ENCODE assay signal across 16 mouse cellular contexts in the genomic region with DNA sequence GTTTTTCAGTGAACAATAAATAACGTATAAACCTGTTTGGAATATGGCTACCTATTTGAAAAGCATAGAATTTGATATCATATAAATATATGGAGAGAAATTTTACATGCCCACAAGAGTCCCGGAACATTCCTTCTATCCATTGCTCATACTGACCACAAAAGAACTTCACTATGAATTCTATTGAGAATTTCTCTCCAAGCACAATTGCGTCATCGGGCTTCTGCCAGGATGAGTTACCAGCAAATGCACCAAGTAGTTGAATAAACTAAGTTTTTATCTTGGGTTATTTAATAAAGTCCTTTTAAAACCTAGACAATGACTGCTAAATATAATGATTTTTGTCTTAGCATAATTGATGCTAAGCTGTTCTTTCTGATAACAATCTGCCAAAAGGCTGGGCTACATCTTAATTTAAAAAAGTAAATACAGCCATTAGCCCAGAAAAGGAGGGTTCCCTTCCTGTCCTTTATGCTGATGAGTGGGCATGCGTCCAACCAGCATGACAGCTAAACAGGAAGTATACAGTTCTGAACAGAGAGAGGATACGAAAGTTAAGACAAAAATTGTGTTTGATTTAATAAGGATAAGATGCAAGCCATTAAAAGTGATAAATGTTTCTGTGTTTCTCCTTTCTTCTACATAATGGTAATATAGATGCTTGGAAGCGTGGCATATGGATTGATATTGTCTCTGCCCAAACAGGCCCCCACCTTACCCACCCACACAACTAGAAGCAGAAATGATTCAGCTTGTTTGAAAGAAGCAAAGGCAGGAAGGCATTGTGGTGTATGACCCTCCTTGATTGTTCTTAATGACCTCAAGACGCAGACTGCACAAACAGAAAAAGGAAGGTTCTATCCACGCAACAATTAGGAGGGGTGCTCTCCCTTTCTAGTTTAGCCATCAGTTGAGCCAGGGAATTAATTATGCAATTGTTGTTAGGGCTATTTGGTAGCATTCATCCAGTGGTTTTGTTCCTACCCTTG. TPM values are rescaled to one million over a fixed set of nuclear protein-coding genes. Genes with fewer than 3 reads are reported as not detected.
DNase-seq lines count a peak whose midpoint lies in the region; ATAC-seq and TF ChIP-seq lines count a peak whose summit lies in the region.
"Had no signal": no experiment of that assay in that cellular context is flagged by ENCODE, and none has a peak within 500 bp of the region (broad histone marks: within the 10 kb centered on the region; RNA-seq: fewer than 3 reads in every experiment).

No protein-coding gene starts in this region.

- no peak overlapping the region for H3K27ac ChIP-seq in kidney, adult 2 months (ENCODE audit: insufficient read depth, low read depth, low read length)
- no peak overlapping the region for H3K27ac ChIP-seq in intestine, postnatal 0 days (ENCODE audit: low read depth, low read length)
- H3K27ac ChIP-seq: liver, embryonic 13.5 days; midbrain, embryonic 12.5 days; neural tube, embryonic 12.5 days had no signal

- no peak for ATAC-seq in erythroblast, adult 5-6 weeks (replicated peaks; ENCODE audit: low FRiP score, poor library complexity, severe bottlenecking)
- no peak for ATAC-seq in intestine, postnatal 0 days
- ATAC-seq: CD4-positive, CD25-positive, alpha-beta regulatory T cell, adult 4 months had no signal

- H3K9ac ChIP-seq in intestine, postnatal 0 days (ENCODE audit: low read depth, low read length), result no peak overlapping the region
- H3K9ac ChIP-seq: liver, embryonic 13.5 days; midbrain, embryonic 12.5 days; neural tube, embryonic 12.5 days had no signal

- H3K4me2 ChIP-seq in intestine, postnatal 0 days (replicated peaks; ENCODE audit: low read depth), result no peak overlapping the region
- H3K4me2 ChIP-seq: liver, embryonic 13.5 days; midbrain, embryonic 12.5 days; neural tube, embryonic 12.5 days had no signal

- H3K4me3 ChIP-seq in kidney, adult 2 months (ENCODE audit: insufficient read depth, low read depth, low read length), result no peak overlapping the region
- peak overlapping the region; percentile 70 for H3K4me3 ChIP-seq in E14TG2a.4 (replicated peaks; ENCODE audit: low read length)
- H3K4me3 ChIP-seq in intestine, postnatal 0 days (ENCODE audit: low read depth, low read length), result no peak overlapping the region
- H3K4me3 ChIP-seq: liver, embryonic 13.5 days; midbrain, embryonic 12.5 days; neural tube, embryonic 12.5 days had no signal

- TF ChIP-seq POLR2A in kidney, adult 2 months (IDR thresholded peaks at IDR 0.05; ENCODE audit: low read depth, low read length), result no peak

- 76% methylated on average over 9 of the region's 9 CpGs for WGBS in kidney, adult 2 months
- WGBS in intestine, postnatal 0 days, result 80% methylated on average over 9 of the region's 9 CpGs

- H3K4me1 ChIP-seq in kidney, adult 2 months (ENCODE audit: control insufficient read depth, insufficient read depth, low read length), result no peaks in the 10 kb centered on the region
- peaks cover 64% of the 10 kb centered on the region for H3K4me1 ChIP-seq in E14TG2a.4 (replicated peaks; ENCODE audit: low read depth, low read length)
- no peaks in the 10 kb centered on the region for H3K4me1 ChIP-seq in intestine, postnatal 0 days (replicated peaks; ENCODE audit: control insufficient read depth, insufficient read depth, low read length)
- H3K4me1 ChIP-seq: liver, embryonic 13.5 days; neural tube, embryonic 12.5 days had no signal

- peak; percentile 71 for DNase-seq in kidney, postnatal 10 days
- no peak for DNase-seq in kidney, adult 2 months
- peak; percentile 18 for DNase-seq in fibroblast of lung, adult 2 months (ENCODE audit: low read depth)
- peak; percentile 9 to 27 for DNase-seq in monocyte, adult 2 months (ENCODE audit: low read depth in 1 of 2, low spot score in 2 of 2)
- DNase-seq in layer of hippocampus, adult 9-11 months, result no peak
- DNase-seq: adrenal gland, postnatal 36 days; cerebellum, adult 11 months; heart, adult 18-20 months; liver, embryonic 13.5 days; retina, postnatal 1 day had no signal

- TF ChIP-seq CTCF in kidney, adult 2 months (conservative IDR thresholded peaks at IDR 0.05; ENCODE audit: insufficient read depth, insufficient read length, low read depth, low read length), result no peak
- TF ChIP-seq CTCF in E14TG2a.4 (conservative IDR thresholded peaks at IDR 0.05; ENCODE audit: low read length), result no peak
- TF ChIP-seq CTCF in intestine, postnatal 0 days (IDR thresholded peaks at IDR 0.05; ENCODE audit: low read depth), result no peak

- peaks cover 6% of the 10 kb centered on the region; the same call in 1 of the 2 replicates for H3K9me3 ChIP-seq in E14TG2a.4 (ENCODE audit: low read length)
- H3K9me3 ChIP-seq in intestine, postnatal 0 days (ENCODE audit: control insufficient read depth), result no peaks in the 10 kb centered on the region
- H3K9me3 ChIP-seq: liver, embryonic 13.5 days; midbrain, embryonic 12.5 days; neural tube, embryonic 12.5 days had no signal

- H3K36me3 ChIP-seq in kidney, adult 2 months (ENCODE audit: control insufficient read depth, insufficient read depth, low read length), result no peaks in the 10 kb centered on the region
- no peaks in the 10 kb centered on the region for H3K36me3 ChIP-seq in E14TG2a.4 (ENCODE audit: insufficient read depth, low read length)
- no peaks in the 10 kb centered on the region for H3K36me3 ChIP-seq in intestine, postnatal 0 days (ENCODE audit: control insufficient read depth, insufficient read depth)
- H3K36me3 ChIP-seq: liver, embryonic 13.5 days; midbrain, embryonic 12.5 days; neural tube, embryonic 12.5 days had no signal

- no peaks in the 10 kb centered on the region for H3K27me3 ChIP-seq in kidney, adult 2 months (replicated peaks; ENCODE audit: control insufficient read depth, insufficient read depth, low read length)
- H3K27me3 ChIP-seq in E14TG2a.4 (ENCODE audit: insufficient read depth, low read length), result no peaks in the 10 kb centered on the region
- no peaks in the 10 kb centered on the region for H3K27me3 ChIP-seq in intestine, postnatal 0 days (replicated peaks; ENCODE audit: control insufficient read depth, insufficient read depth, low read length)
- H3K27me3 ChIP-seq: liver, embryonic 13.5 days; midbrain, embryonic 12.5 days; neural tube, embryonic 12.5 days had no signal

RNA-seq across cellular contexts. Expression of gene Cradd, which starts 6.7 kb away (rescaled TPM):
- polyA plus RNA-seq in kidney, adult 2 months (2012; rRNA removed), result 20.0 and 22.5 TPM in 2 replicates
- 5.6 and 7.1 TPM in 2 replicates for total RNA-seq in erythroblast, adult 5-6 weeks (2015; ENCODE audit: low replicate concordance)
- 0.09 and 3.8 TPM in 2 replicates for total RNA-seq in erythroblast, adult 5-6 weeks (2017; ENCODE audit: low replicate concordance)
- polyA plus RNA-seq in intestine, postnatal 0 days (2015; fragmentation: Nextera tagmentation; extraction: Ambion mirVana), result 11.9 and 12.5 TPM in 2 replicates

Comparison
In these comparisons a context has a peak if more than half of its experiments do, and no peak if none do; other contexts are left out.
1. DNase-seq: peak in kidney, postnatal 10 days (single experiment), fibroblast of lung, adult 2 months (single experiment) and monocyte, adult 2 months (2 of 2); none in kidney, adult 2 months (single experiment) and layer of hippocampus, adult 9-11 months (single experiment).